Mouse (Mus musculus) ES-E14 (cell line): ENCODE measurements at regions not wholly inside any gene's neighbourhood (a gene's known extent, or its start where the extent isn't known, plus 50 kb on each side); places are given as distances from the start of the nearest gene placed in this dataset.

Experiments used
- DNase-seq: peaks from one replicate; pipeline ENCODE4 v3.0.0-alpha.2; 2013; ENCODE audit warnings: low read depth, low spot score
- H3K27ac ChIP-seq: 2 replicates; pipeline ENCODE4 v1.5.1; 2012; ENCODE audit warnings: low read depth, mild to moderate bottlenecking, low read length, moderate library complexity, mixed read lengths; ENCODE audit not compliant: poor library complexity, insufficient read depth, severe bottlenecking
- H3K36me3 ChIP-seq: 2 replicates; pipeline ENCODE4 v1.6.1; 2012; ENCODE audit warnings: mild to moderate bottlenecking, low read length, moderate library complexity, mixed read lengths; ENCODE audit not compliant: control insufficient read depth, poor library complexity, insufficient read depth, severe bottlenecking
- H3K4me1 ChIP-seq, 2 experiments: fragments of 150-350 bp in 1 of 2; sonication (generic) in 1 of 2; 2 replicates each; pipeline ENCODE4 v1.6.1; 2012; ENCODE audit warnings: low read length in 2 of 2, mild to moderate bottlenecking in 1 of 2, mixed read lengths in 1 of 2; ENCODE audit not compliant: control insufficient read depth in 2 of 2, insufficient read depth in 2 of 2, poor library complexity in 1 of 2
- H3K4me3 ChIP-seq, 2 experiments: fragments of 150-350 bp in 1 of 2; sonication (generic) in 1 of 2; 2 replicates each; pipeline ENCODE4 v1.5.1; 2012; ENCODE audit warnings: low read length in 2 of 2, low read depth in 1 of 2, mild to moderate bottlenecking in 1 of 2, mixed read lengths in 1 of 2; ENCODE audit not compliant: insufficient read depth in 1 of 2, poor library complexity in 1 of 2, severe bottlenecking in 1 of 2
- H3K9ac ChIP-seq: 2 replicates; pipeline ENCODE4 v1.6.1; 2012; ENCODE audit warnings: low read depth, mild to moderate bottlenecking, low read length, mixed read lengths; ENCODE audit not compliant: poor library complexity, insufficient read depth, severe bottlenecking
- H3K9me3 ChIP-seq: fragments of 150-350 bp; sonication (generic); 2 replicates; pipeline ENCODE4 v1.6.1; 2012; ENCODE audit warnings: low read depth, mild to moderate bottlenecking, low read length; ENCODE audit not compliant: control insufficient read depth, insufficient read depth
- CHD2 ChIP-seq: IDR thresholded peaks from 2 replicates; pipeline ENCODE4 v1.6.1; 2014; ENCODE audit warnings: mild to moderate bottlenecking, low read depth, low read length, inconsistent platforms
- HCFC1 ChIP-seq: IDR thresholded peaks from 2 replicates; pipeline ENCODE4 v1.6.1; 2012; ENCODE audit warnings: low read length, inconsistent platforms, borderline replicate concordance; ENCODE audit not compliant: insufficient read depth
- MAFK ChIP-seq: IDR thresholded peaks from 2 replicates; pipeline ENCODE4 v1.6.1; 2014; ENCODE audit warnings: mild to moderate bottlenecking, low read depth, low read length, inconsistent platforms; ENCODE audit not compliant: insufficient read depth
- ZC3H11A ChIP-seq: IDR thresholded peaks from 2 replicates; pipeline ENCODE4 v1.6.1; 2012; ENCODE audit warnings: low read depth, mild to moderate bottlenecking, inconsistent platforms, low read length, borderline replicate concordance
- ZNF384 ChIP-seq: IDR thresholded peaks from 2 replicates; pipeline ENCODE4 v1.6.1; 2012; ENCODE audit warnings: low read depth, low read length, inconsistent platforms
- in situ Hi-C, 2 experiments: fragments of 600-800 bp; cut with MboI; formaldehyde crosslinking; loops; one replicate each; pipeline ENCODE4 v1.15.1; 2025; ENCODE audit warnings: low sequenced_read_pairs in 2 of 2, inconsistent platforms in 1 of 2; ENCODE audit not compliant: unreplicated experiment in 2 of 2

GRCm38 (mm10) chr1:73207421-73207820 lies 191.7 kb upstream of the Tnp1 start:
- TF ChIP-seq ZC3H11A = no peak
- no peak for TF ChIP-seq MAFK
- no peak for TF ChIP-seq CHD2
- TF ChIP-seq HCFC1 = no peak
- Histone ChIP-seq H3K9ac (no peak overlapping the region), H3K36me3 (no peaks in the 10 kb centered on the region), H3K27ac (no peak overlapping the region), H3K4me1 (no peaks in the 10 kb centered on the region), H3K9me3 (no peaks in the 10 kb centered on the region), H3K4me3 (no peak overlapping the region)
- DNase-seq = no peak
- in situ Hi-C loops = no loop called here

- in situ Hi-C loops = no loop called here
- H3K9me3 ChIP-seq = no peaks in the 10 kb centered on the region
- no peak overlapping the region for H3K9ac ChIP-seq
- TF ChIP-seq ZC3H11A = no peak
- TF ChIP-seq CHD2 = no peak
- no peak for TF ChIP-seq MAFK
- no peak for TF ChIP-seq ZNF384
- no peak for TF ChIP-seq HCFC1
- H3K4me1 ChIP-seq = no peaks in the 10 kb centered on the region
- no peak overlapping the region for H3K27ac ChIP-seq
- H3K4me3 ChIP-seq = no peak overlapping the region
- DNase-seq = no peak
- no peaks in the 10 kb centered on the region for H3K36me3 ChIP-seq
Observed at GRCm38 (mm10) chr1:73205788-73206187, 190.1 kb upstream of the Tnp1 start.

GRCm38 (mm10) chr1:73200112-73200511 lies 184.4 kb upstream of the Tnp1 start:
- TF ChIP-seq MAFK (no peak), CHD2 (no peak), ZNF384 (no peak), HCFC1 (no peak), ZC3H11A (no peak)
- H3K9ac ChIP-seq = no peak overlapping the region
- H3K36me3 ChIP-seq = no peaks in the 10 kb centered on the region
- no peaks in the 10 kb centered on the region for H3K9me3 ChIP-seq
- in situ Hi-C loops = no loop called here
- H3K27ac ChIP-seq = no peak overlapping the region
- no peak overlapping the region for H3K4me3 ChIP-seq
- no peaks in the 10 kb centered on the region for H3K4me1 ChIP-seq
- no peak for DNase-seq

GRCm38 (mm10) chr1:73190832-73191231 lies 175.1 kb upstream of the Tnp1 start:
- TF ChIP-seq ZNF384 = no peak
- TF ChIP-seq ZC3H11A = no peak
- TF ChIP-seq HCFC1 = no peak
- no peak for TF ChIP-seq CHD2
- Histone ChIP-seq H3K4me3 (no peak overlapping the region), H3K27ac (no peak overlapping the region), H3K9me3 (no peaks in the 10 kb centered on the region), H3K36me3 (no peaks in the 10 kb centered on the region), H3K9ac (no peak overlapping the region), H3K4me1 (no peaks in the 10 kb centered on the region)
- in situ Hi-C loops = no loop called here
- DNase-seq = no peak

GRCm38 (mm10) chr1:73188796-73189195 lies 173.1 kb upstream of the Tnp1 start:
- Histone ChIP-seq H3K4me1 (no peaks in the 10 kb centered on the region), H3K9ac (no peak overlapping the region), H3K36me3 (no peaks in the 10 kb centered on the region), H3K4me3 (no peak overlapping the region), H3K9me3 (no peaks in the 10 kb centered on the region), H3K27ac (no peak overlapping the region)
- no peak for DNase-seq
- in situ Hi-C loops = no loop called here
- TF ChIP-seq ZNF384 (no peak), CHD2 (no peak), ZC3H11A (no peak), MAFK (no peak)
